Mouse (Mus musculus) hindbrain, embryonic 16.5 days (tissue): ENCODE results near the gene Ppp2r5c. TPM values are rescaled to one million over a fixed set of nuclear protein-coding genes. Genes with fewer than 3 reads are reported as not detected.

ENCODE experiments used
- ATAC-seq: fragments of 200-750 bp; cut with Nextera tagmentation; 2 replicates; pipeline ENCODE4 v1.8.0; 2017; ENCODE audit warnings: moderate TSS enrichment, moderate library complexity
- H3K27ac ChIP-seq: fragments of 300-500 bp; sonication (generic); 2 replicates; pipeline ENCODE4 v1.5.1; 2014; ENCODE audit warnings: low read depth, mild to moderate bottlenecking, control low read depth, low read length, moderate library complexity
- H3K27me3 ChIP-seq: fragments of 300-500 bp; sonication (generic); replicated peaks from 2 replicates; pipeline ENCODE4 v1.6.1; 2014; ENCODE audit warnings: low read length; ENCODE audit not compliant: control insufficient read depth, insufficient read depth
- H3K36me3 ChIP-seq: fragments of 300-500 bp; sonication (generic); 2 replicates; pipeline ENCODE4 v1.6.1; 2014; ENCODE audit warnings: mild to moderate bottlenecking, low read length, moderate library complexity, mixed read lengths; ENCODE audit not compliant: control insufficient read depth, insufficient read depth
- H3K4me1 ChIP-seq: fragments of 300-500 bp; sonication (generic); 2 replicates; pipeline ENCODE4 v1.6.1; 2014; ENCODE audit warnings: low read depth, low read length; ENCODE audit not compliant: control insufficient read depth, insufficient read depth
- H3K4me2 ChIP-seq: fragments of 300-500 bp; sonication (generic); 2 replicates; pipeline ENCODE4 v1.6.1; 2014; ENCODE audit warnings: mild to moderate bottlenecking, low read length, control low read depth, moderate library complexity
- H3K4me3 ChIP-seq: fragments of 300-500 bp; sonication (generic); 2 replicates; pipeline ENCODE4 v1.5.1; 2014; ENCODE audit warnings: mild to moderate bottlenecking, low read length, control low read depth, moderate library complexity
- H3K9ac ChIP-seq: fragments of 300-500 bp; sonication (generic); 2 replicates; pipeline ENCODE4 v1.6.1; 2014; ENCODE audit warnings: low read depth, mild to moderate bottlenecking, control low read depth, low read length, moderate library complexity
- H3K9me3 ChIP-seq: fragments of 300-500 bp; sonication (generic); 2 replicates; pipeline ENCODE4 v1.6.1; 2014; ENCODE audit warnings: mild to moderate bottlenecking, low read length, moderate library complexity; ENCODE audit not compliant: control insufficient read depth
- whole genome bisulfite sequencing: fragments of 180-500 bp; shearing (Covaris S2); extraction: QIAGEN DNeasy Blood & Tissue Kit; methylation state at CpG from one replicate; pipeline ENCODE4 v1.1.7; 2014; 5-methylcytosine and 5-hydroxymethylcytosine counted together
- polyA plus RNA-seq: library from polyadenylated mRNA; unstranded; fragments of >200 nt; fragmentation: Nextera tagmentation; extraction: Ambion mirVana; gene quantifications from 2 replicates; pipeline ENCODE4 v1.2.1, GENCODE M21; 2015

Ppp2r5c gene
- polyA plus RNA-seq, 1 experiment from 2014 or later = 136 TPM

DNA sequence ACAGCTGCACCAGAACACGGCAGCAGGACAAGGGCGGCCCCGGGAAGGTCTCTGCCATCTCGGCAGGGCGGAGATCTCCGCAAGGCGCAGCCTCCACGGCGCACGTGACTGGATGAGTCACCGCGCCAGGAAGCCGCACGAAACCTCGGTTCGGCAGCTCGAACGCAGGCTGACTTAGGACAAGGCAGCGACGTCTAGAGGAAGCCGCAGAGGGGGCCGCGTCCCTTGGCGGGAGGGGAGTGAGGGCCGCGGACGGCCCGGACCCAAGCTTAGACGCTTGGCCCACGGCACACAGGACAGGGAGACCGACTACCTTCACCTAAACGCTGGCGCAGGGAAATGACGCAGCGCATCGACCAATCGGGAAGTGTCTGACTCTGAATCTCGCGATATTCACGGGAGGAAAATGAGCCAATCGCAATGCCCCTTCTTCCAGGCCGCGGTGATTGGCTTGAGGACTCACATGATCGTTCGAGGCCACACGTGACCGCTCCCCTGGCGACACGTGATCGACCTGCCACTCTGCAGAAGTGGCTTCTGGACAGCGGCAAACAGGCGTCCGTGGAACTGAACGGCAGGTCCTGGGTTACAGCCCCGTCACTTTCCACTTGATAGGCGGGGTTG is 144.5 kb downstream of the Ppp2r5c start:
- Histone ChIP-seq H3K4me1 (peaks cover 13% of the 10 kb centered on the region), H3K9ac (peak overlapping the region; percentile 88), H3K27ac (peak overlapping the region; percentile 97), H3K36me3 (no peaks in the 10 kb centered on the region), H3K9me3 (no peaks in the 10 kb centered on the region), H3K4me3 (peak overlapping the region; percentile 84), H3K27me3 (no peaks in the 10 kb centered on the region), H3K4me2 (peak overlapping the region; percentile 95)
- ATAC-seq = peak; percentile 97
- WGBS = under 1% methylated on average over 55 of the region's 56 CpGs

GRCm38 (mm10) chr12:110598527-110598926 is 151.6 kb downstream of the Ppp2r5c start:
- Histone ChIP-seq H3K4me2 (no peak overlapping the region; the same call in 1 of the 2 replicates), H3K4me1 (peaks cover 28% of the 10 kb centered on the region), H3K27ac (no peak overlapping the region), H3K27me3 (0 out of 2 replicates have a peak, but pooled peaks cover 2% of the 10 kb centered on the region), H3K36me3 (no peaks in the 10 kb centered on the region), H3K9me3 (no peaks in the 10 kb centered on the region), H3K4me3 (no peak overlapping the region), H3K9ac (peak overlapping the region; percentile 45; the same call in 1 of the 2 replicates)
- WGBS = 7% methylated on average over 7 of the region's 7 CpGs
- no peak for ATAC-seq

- Histone ChIP-seq H3K9me3 (no peaks in the 10 kb centered on the region), H3K27ac (no peak overlapping the region), H3K4me2 (peak overlapping the region; percentile 72), H3K4me1 (peaks cover 36% of the 10 kb centered on the region), H3K36me3 (no peaks in the 10 kb centered on the region), H3K4me3 (peak overlapping the region; percentile 99), H3K9ac (peak overlapping the region; percentile 51), H3K27me3 (0 out of 2 replicates have a peak, but pooled peaks cover 2% of the 10 kb centered on the region)
- WGBS = 71% methylated on average over 4 of the region's 4 CpGs
- ATAC-seq = no peak
Observed at GRCm38 (mm10) chr12:110599791-110600190, 152.9 kb downstream of the Ppp2r5c start.

DNA sequence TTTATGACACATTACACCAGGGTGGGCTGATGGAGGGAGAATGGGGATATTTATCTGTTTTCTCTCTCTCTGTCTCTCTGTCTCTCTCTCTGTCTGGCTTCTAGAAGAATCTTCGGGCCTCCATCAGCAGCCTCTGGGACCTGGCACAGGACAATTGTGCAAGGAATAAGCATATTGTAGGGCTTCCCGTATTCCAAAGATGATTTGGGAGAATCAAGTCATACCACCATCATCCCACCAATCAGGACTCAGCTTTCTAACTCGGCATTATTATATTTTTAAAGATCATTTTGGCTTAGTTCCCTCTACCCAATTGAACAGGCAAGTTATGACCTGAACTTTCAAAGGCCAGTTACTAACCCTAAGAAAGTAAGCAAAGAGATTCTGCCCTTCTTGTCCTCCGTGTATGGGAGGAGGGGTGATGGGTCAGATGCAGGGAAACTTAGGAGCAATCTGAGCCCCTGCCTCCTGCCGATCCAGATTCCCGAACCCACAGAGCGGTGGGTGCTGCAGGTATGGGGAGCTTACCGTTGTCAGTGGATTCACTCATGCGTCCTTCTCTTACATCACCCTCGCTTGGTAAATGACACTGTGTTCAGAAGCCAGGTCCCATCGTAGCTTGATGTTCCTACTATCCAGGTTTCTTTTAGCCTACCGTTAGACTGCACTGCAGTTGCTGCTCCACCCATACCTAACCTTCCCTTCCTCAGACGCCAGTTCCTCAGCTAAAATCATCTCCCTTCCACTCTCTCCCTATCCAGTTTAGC is 153.5 kb downstream of the Ppp2r5c start:
- H3K9ac ChIP-seq = peak overlapping the region; percentile 99
- H3K27me3 ChIP-seq = 0 out of 2 replicates have a peak, but pooled peaks cover 2% of the 10 kb centered on the region
- H3K4me3 ChIP-seq = peak overlapping the region; percentile 99
- H3K9me3 ChIP-seq = no peaks in the 10 kb centered on the region
- peaks cover 36% of the 10 kb centered on the region for H3K4me1 ChIP-seq
- 54% methylated on average over 13 of the region's 13 CpGs for WGBS
- no peak overlapping the region for H3K27ac ChIP-seq
- H3K36me3 ChIP-seq = no peaks in the 10 kb centered on the region
- H3K4me2 ChIP-seq = peak overlapping the region; percentile 72
- peak; percentile 7; the same call in 1 of the 2 replicates for ATAC-seq

DNA sequence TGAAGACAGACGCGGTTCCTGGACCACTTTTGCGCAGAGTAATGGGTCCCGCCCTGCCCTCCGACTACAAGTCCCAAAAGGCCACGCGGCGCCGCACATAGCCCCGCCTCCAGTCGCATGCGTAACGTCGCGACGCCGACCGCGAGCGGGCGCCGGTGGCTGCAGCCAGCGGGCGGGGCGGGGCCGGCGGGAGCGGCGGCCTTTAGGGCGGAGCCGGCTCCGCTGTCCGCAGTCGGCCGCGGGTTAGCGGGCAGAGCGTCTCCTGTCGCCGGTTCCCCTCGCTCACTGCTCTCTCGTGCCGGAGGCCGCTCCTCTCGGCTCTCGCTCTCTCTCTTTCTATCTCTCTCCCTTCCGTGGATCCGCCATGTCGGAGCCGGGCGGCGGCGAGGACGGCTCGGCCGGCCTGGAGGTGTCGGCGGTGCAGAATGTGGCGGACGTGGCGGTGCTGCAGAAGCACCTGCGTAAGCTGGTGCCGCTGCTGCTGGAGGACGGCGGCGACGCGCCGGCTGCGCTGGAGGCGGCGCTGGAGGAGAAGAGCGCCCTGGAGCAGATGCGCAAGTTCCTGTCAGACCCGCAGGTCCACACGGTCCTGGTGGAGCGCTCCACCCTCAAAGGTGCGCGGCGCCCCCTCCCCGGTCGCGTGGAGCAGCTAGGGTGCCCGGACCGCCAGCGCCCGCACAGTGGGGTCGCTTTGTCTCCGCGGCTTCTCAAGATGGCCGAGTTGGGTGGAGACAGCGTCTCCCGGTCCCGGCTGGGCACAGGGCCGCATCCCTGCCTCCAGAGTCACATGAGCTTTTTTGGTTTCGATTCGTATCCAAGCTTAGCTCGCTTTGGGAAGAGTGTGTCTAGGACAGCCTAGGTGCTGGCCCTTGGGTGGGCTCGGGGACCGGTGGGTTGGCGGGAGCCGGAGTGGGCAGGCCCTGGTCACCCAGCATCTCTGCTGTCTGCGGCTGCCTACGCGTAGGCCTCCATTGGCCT is 154.6 kb downstream of the Ppp2r5c start, which contains the start of gene Dync1h1:
Dync1h1 (plus strand) TSS at position 212 of the 978 bp plus-strand sequence.
- H3K4me1 ChIP-seq = peaks cover 38% of the 10 kb centered on the region
- under 1% methylated on average over 101 of the region's 105 CpGs for WGBS
- peak within 1 kb of the TSS; percentile 98 for H3K27ac ChIP-seq
- peak within 1 kb of the TSS; percentile 99 for H3K4me3 ChIP-seq
- H3K9ac ChIP-seq = peak within 1 kb of the TSS; percentile 99
- H3K4me2 ChIP-seq = peak within 1 kb of the TSS; percentile 72
- H3K9me3 ChIP-seq = no peaks in the 10 kb centered on the region
- H3K36me3 ChIP-seq = no peaks in the 10 kb centered on the region
- peak; percentile 95 for ATAC-seq
- H3K27me3 ChIP-seq = 0 out of 2 replicates have a peak, but pooled peaks cover 2% of the 10 kb centered on the region

- Histone ChIP-seq H3K27ac (no peak overlapping the region), H3K27me3 (no peaks in the 10 kb centered on the region), H3K4me2 (no peak overlapping the region), H3K4me3 (no peak overlapping the region), H3K9me3 (no peaks in the 10 kb centered on the region), H3K36me3 (no peaks in the 10 kb centered on the region), H3K9ac (no peak overlapping the region), H3K4me1 (peaks cover 22% of the 10 kb centered on the region)
- no peak for ATAC-seq
- WGBS = 91% methylated on average over 3 of the region's 3 CpGs
Observed at GRCm38 (mm10) chr12:110606161-110606560, 159.2 kb downstream of the Ppp2r5c start.

- WGBS = 89% methylated on average over 2 of the region's 2 CpGs
- H3K4me1 ChIP-seq = peaks cover 22% of the 10 kb centered on the region
- H3K27ac ChIP-seq = no peak overlapping the region
- H3K9me3 ChIP-seq = no peaks in the 10 kb centered on the region
- H3K36me3 ChIP-seq = no peaks in the 10 kb centered on the region
- H3K4me2 ChIP-seq = no peak overlapping the region
- no peak overlapping the region for H3K4me3 ChIP-seq
- H3K27me3 ChIP-seq = no peaks in the 10 kb centered on the region
- H3K9ac ChIP-seq = no peak overlapping the region
- no peak for ATAC-seq
Observed at GRCm38 (mm10) chr12:110606676-110607075, 159.8 kb downstream of the Ppp2r5c start.

GRCm38 (mm10) chr12:110608460-110609152 is 161.7 kb downstream of the Ppp2r5c start:
- no peak overlapping the region for H3K27ac ChIP-seq

More at GRCm38 (mm10) chr12:110608460-110609152, 161.7 kb downstream of the Ppp2r5c start:
- Histone ChIP-seq H3K9me3 (no peaks in the 10 kb centered on the region), H3K27me3 (no peaks in the 10 kb centered on the region), H3K36me3 (peaks cover 11% of the 10 kb centered on the region; the same call in 1 of the 2 replicates), H3K4me3 (no peak overlapping the region), H3K9ac (no peak overlapping the region), H3K4me1 (peaks cover 9% of the 10 kb centered on the region), H3K4me2 (no peak overlapping the region)
- WGBS = 74% methylated on average over 11 of the region's 11 CpGs
- no peak; the same call in 1 of the 2 replicates for ATAC-seq
